Mouse (Mus musculus): ENCODE results near the gene Tmem100.

Gene Tmem100

DNA sequence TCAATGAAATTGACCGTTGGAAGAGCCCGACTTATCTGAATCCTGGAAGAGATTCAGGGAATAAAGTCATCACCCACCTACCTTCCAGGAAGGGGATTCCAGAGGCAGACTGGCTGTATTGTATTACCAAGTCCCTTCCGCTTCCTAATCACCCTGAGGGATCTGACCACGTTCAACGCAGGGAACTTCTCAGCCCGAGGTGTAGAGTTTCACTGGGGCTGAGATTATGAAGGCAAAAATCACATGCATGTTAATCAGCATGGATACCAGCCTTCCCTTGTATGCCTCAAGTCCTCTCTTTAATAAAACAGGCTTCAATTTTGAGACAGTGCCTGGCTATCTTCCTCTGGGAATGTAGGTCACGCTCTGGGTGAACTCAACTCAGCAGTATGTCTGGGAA, 14.9 kb upstream of the Tmem100 start:
- DNase-seq (ENCODE audit: low spot score) = no peak

DNA sequence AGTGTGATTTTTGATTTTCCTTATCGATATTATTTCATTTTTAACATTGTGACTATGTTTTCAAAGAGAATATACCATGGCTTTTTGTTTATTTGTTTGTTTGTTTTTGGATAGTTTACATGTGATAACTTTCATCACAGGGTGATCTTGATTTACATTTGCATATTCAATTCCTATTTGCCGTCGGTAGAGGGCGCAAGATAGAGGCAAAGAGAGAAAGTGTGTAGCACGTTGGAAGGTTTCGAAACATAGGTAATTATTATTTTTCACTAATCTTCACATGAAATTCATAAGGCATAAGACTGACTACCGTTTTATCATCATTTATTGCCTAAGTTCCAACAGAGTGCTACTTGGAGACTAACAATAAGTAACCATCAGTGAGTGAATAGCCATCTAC, 11.0 kb upstream of the Tmem100 start:
- no peak for DNase-seq (ENCODE audit: low spot score)

DNA sequence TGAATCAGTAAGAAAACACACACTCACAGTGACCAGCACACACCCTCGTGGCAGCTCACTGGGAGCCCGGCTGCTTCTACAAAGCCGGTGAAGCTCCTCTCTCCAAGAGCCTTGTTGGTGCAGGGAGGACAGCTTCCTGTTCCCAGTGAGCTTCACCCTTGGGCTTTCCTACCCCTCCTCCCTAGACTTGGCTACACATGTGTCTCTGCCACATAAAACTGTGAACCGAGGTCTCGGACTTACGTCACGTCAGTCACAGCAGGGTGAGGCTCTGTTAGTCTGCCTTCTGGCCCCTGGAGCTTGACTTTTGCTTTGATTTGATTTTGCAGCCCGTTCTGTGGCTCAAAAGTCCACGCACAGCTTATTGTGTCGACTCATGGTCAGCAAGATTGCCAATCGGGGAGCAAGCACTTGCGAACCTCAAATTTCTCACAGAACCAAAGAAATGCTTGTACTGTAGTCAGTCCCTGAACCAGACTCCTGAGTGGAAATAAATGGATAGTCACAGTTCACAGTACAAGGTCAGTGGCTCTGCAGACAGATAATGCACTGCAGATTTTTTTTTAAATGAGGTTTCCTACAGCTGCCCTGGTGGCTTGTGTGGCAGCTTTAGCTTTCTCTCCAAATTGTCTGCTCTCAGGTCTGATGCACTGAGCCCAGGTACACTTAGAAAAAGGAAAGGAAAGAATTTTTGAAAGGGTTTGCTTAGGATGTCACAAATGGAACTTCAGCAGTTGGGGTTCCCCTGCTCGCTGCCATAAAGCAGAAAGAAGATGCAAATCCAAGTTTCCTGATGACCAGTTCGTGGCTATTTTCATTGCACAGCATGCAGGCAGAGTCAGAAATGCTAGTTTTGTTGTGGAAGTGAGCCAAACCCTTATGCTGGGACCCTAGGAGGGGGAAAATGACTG, 4.0 kb upstream of the Tmem100 start:
- no peak for DNase-seq (ENCODE audit: low spot score)

DNA sequence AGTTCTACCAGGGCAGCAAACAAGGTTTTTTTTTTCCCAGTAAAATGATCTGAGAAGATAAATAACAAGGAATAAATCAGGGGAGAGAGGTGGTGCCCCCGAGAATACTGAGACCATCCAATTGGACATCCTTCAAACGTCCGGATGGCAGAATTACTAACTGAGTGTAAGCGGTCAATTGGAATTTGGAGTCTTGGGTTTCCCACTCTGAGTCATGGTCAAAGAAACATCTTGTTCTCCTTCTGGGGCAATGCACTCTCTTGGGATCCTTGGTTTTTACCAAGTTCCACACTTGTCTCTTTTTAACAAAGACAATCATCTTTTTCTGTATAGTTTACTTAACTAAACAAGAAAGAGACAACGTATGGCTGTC, 3.4 kb upstream of the Tmem100 start:
- DNase-seq (ENCODE audit: low spot score) = no peak

DNA sequence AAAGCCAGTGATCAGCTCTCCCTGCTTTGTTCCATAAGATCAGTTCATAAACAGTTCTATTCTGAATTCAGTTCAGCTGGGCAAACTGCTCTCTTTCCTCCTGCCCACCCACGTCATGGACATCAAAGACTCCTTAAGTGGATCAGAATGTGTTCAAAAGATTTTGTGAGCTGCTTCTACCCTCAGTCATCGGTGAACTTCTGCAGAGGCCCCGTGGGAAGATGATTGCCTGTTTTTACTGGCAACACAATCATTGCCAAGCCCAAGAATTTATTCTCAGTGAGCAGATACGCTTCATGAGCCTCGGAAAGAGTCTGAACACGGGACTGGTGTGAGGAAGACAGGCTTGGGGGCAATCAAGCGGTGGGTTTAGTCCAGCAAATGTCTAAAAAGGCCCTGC, 2.9 kb upstream of the Tmem100 start:
- DNase-seq (ENCODE audit: low spot score) = no peak

DNA sequence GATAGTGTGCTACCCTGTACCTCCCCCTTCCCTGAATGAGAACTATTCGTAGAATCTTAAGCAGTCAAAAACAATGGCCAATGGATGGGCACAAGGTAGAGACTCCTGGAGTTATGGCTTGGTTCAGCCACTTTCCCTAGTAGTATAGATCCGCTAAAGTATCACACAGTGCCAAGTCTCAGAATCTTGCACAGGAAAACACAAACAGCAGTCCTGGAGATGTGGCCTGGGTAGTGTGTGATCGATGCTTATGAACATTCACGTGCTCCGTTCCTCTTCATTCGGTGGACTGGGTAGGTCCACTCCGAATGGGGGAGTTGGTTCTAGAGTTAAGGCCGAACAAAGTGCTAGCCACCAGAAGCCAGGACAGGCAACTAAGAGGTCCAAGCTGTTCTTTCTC, 1.4 kb upstream of the Tmem100 start:
- DNase-seq (ENCODE audit: low spot score) = no peak

DNA sequence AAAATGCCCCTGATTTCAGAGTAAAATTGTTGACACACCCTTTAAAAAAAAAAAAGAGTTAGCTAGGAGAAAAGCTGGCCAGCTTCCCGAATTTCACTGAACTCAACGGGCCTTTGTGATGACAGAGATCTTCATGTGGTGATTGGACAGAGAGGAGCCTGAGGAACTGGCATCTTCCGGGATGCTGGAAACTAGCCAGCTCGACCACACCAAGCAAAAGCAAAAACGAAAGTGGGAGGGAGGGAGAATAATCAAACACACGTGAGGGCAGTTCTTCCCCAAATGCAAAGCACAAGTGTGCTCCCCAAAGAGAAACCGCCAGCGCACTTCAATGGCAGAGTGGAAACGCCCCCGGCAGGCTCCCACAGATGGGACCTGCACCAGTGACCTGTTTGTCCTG, 794 bp upstream of the Tmem100 start:
- DNase-seq (ENCODE audit: low spot score) = peak; percentile 19

DNA sequence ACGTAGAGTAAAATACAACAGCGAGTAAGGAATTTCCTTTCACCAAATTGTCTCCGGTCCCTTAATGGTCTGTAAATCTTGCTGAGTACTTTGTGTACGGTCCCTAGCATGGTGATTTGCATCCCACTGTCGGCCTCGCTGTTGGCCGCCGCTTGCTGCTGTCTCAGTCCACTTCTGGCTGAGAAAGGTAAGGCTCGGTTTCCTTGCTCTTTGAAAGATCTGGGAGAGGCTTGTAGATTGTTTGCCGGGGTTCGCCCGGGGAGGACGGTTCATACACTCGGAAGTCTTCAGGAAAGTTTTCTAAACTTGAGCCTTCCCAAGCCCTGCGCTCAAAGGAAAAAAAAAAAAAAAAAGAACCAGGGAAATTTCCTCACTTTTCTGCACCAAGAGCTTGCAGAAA, 409 bp downstream of the Tmem100 start:
- DNase-seq (ENCODE audit: low spot score) = peak; percentile 46

DNA sequence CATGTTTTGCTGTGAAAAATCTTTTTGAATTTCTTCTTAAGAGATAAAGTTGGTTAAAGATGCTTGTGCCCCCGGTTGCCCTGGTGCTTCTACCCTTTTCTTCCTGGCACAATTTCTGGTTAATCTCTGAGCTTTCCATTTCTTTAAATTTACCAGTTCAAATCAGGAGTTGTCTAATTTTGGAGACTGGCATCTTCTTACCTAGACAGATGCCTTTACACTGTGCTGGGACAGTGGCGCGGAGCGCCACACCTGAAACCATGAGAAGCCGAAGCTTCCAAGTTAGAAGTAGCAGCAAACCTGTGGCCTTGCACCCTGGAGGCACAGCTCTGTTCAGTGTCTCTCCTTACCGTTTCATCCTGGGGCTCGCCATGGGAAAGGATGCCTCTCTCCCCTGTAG, 928 bp downstream of the Tmem100 start:
- DNase-seq (ENCODE audit: low spot score) = no peak

DNA sequence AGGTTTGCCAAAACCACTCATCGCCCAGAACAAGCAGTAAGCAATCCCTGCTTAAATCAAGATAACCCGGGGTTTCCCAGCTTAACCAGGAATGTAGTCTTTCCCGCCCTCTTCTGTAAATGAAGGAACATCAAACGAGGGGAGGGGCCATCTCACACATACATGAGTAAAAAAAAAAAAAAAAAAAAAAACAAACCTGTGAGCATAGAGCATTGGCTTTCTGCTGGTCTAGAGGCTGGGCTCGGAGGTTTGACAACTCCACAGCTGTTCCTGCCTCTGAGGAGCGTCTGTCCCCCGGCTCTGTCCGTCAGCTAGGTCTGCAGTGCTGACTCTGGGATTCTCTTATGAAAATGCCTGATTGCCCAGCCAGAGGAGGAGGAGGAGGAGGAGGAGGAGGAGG, 2.7 kb downstream of the Tmem100 start:
- DNase-seq (ENCODE audit: low spot score) = no peak

DNA sequence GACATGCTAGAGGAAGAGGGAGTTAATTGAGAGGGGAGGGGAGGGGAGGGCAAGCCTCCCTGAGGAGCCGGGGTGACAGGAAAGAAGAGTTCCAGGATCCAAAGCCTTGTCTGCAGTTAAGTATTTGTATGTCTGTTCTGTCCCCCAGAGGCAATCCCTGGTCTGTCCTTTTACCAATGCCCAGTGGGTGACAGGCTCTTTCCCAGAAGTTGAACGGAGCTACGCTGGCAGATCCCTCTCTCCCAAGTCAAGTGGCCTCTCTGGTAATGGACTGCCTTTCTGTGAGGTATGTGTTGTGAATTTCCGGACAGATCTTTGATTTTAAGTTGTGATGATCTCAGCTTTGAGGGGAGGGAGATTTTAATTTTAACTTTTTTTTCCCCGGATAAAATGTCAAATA, 3.3 kb downstream of the Tmem100 start:
- no peak for DNase-seq (ENCODE audit: low spot score)

DNA sequence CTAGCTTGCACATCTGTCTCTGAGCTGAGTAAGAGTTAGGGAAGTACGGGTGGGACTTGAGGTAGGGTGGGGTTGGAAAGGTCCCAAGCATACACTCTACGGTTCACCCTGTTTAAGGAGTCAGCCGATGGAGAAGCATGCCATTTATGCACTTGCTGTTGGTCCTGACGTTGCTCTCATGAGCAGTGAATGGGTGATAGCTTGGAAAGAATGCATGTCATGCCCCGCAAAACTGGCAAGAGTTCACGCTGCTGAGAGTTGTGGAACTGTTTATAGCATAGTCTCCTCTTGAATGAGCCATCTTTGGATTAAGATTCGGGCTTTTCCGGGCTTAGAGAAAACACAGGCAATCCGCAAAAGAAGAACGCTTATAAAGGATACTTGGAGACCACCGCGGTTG, 4.5 kb downstream of the Tmem100 start:
- no peak for DNase-seq (ENCODE audit: low spot score)

DNA sequence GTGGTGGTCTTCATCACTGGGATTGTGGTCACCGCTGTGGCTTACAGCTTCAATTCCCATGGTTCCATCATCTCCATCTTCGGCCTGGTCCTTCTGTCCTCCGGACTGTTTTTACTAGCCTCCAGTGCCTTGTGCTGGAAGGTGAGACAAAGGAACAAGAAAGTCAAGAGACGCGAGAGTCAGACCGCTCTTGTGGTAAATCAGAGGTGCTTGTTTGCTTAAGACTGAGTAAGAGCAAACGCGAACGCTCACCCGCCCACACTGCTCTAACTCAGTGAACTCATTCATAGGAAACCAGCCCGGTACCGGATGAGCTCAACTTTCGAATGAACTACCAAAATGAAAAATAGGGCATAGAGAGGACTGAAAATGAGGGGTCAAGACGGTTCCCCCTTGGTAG, 5.4 kb downstream of the Tmem100 start:
- no peak for DNase-seq (ENCODE audit: low spot score)

DNA sequence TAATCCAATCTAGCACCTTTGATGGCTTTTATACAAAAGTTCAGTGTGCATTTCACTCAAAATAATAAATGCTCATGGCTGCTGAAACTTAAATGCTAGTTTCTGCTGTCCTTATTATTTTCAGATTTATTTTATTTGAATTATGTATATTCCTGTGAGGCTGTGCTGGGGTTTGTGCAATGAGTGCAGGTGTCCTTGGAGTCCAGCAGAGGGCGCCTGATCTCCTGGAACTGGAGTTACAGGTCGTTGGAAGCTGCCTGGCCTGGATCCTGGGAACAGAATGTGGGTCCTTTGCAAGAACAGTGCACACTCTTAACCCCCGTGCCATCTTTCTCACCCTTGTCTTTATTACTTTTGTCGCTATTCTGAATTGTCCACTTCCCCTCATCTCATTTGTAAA, 6.3 kb downstream of the Tmem100 start:
- DNase-seq (ENCODE audit: low spot score) = no peak

DNA sequence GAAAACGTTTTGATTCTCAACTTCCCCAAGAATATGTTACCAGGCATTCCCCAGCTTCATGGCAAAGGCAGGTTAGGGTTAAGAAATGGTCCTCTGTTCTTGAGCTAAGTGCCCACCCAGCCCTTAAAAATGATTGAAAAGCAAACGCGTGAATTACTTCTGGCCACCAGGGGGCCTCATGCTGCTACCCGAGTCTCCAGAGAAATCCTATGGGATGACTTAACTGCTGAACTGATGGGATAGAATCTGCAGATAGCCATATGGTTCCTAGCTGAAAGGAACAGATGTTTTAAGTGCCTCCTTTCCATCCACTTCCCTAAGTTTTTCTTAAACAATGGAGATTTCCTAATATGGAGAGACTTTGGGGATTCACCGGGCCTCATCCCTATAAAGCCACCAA, 7.9 kb downstream of the Tmem100 start:
- no peak for DNase-seq (ENCODE audit: low spot score)

DNA sequence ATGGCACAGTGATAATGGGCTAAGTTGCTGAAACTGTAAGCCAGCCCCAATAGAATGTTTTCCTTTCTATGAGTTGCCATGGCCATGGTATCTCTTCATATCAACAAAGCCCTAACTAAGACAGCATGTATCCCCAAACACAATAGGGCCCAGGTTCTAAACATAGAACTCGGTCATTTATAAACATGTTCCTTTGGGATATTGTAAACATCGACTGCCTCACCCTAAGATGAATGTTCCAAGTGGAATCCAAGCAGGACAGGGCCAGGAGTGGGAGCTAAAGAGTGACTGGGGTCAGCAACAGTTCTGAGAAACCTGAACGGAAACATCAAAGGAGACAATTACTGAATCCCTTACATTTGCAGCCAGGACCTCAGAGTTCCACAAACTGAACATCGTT, 14.3 kb downstream of the Tmem100 start:
- no peak for DNase-seq (ENCODE audit: low spot score)

DNA sequence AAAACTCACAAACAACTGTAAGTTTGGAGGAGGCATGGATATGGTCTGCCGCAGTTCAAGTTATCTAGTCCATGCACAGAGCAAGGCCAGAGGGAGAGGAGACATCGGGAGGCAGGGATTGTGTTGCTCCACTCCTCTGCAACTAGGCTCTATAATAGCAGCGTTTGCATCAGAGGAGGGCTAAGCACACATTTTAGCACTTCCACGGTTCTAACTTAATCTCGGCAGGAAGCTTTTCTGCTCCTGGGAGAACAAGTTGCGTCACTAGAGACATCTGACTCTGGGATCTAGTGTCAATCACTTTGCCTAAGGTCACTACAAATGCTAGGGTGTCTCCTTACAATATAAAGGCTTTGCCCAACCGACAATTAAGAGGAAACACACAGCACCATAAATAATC, 16.1 kb downstream of the Tmem100 start:
- no peak for DNase-seq (ENCODE audit: low spot score)

DNA sequence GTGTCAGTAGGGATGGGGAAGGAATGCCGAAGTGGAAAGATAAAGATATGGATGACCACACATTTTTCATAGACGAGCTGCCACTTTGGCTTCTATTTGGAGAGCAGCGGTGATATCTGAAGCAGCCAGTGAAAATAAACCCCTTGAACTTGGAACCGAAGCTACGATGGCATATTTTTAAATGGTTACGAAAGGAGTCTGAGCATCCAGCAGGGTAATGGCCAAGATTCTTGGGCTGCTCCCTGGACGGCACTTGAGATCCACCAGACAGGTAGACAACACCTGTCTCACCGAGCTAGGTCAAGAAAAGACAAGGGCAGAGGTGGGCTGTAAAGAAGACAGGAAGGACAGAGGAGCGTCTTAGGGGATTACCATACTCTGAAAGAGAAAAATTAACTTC, 17.1 kb downstream of the Tmem100 start:
- DNase-seq (ENCODE audit: low spot score) = no peak

DNA sequence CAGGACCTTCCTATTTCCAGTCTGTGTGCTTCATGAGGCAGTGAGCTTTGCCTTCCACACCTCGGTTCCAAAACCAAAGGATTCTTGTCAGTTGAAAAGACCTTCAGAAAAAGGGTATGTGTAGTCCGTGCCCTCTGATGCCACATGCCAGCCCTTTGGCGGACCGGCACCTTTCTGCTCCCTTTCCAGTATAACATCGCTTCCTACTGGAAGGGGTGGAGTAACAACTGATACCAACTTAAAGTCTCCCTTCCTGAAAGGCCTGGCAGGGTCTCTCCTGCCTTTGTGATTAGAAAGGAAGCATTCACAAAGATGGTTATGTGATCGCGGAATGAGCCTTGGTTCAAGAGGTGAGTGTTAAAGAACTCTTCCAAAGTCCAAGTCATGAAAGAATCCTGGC, 19.9 kb downstream of the Tmem100 start:
- DNase-seq (ENCODE audit: low spot score) = no peak

DNA sequence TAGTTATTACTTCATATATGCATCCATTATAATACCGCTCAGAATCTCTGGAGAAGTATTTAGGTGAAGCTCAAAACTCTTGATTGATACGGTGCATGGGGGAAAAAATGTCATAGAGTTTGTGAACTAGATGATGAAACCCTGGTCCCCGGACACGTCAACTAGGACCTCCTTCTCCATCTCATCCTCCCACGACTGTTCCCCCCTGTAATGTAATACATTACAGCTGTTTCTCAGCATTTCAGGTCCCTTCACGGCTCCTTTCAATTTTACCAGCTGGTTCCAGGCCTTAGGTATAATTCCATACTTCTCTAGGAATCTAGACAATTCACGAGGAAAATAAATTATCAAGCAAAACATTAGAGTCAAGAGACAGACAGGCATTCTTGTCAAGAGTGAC, 22.6 kb downstream of the Tmem100 start:
- no peak for DNase-seq (ENCODE audit: low spot score)

DNA sequence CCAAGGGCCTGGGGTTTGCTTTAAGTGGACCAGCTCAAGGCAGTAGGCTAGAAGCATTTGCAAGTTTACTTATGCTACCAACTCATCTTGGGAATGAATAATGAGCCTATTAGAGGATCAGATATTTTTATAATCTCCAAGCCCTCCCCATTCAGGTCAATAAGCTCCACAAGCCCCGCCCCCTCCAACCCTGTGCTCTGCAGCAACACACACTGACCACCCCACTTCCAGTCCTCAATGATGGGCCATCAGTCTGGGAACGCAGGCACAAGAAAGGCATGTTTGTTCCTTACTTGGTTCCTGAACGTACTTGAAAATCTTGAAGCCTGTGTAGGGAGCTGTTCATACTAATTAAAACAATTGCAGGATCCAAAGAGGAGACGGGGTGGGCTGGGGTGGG, 23.7 kb downstream of the Tmem100 start:
- no peak for DNase-seq (ENCODE audit: low spot score)

DNA sequence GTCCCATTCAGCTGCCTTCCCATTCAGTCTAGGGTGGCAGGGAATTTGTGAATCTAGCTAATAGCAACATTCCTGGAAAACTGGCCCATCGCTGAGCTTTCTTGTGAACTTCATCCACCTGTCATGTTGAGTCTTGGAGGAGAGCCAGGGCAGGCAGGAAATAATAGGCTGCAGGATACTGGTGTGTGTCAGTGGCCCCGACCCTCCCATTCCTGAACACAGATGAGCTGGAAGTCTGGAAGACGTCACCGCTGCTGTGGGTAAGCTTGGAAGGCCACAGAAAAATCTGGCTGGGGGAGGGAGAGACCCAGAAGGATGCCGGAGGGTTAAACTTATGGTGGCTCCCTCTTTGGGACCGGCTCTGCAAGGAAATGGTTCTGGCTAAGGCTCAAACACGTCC, 24.3 kb downstream of the Tmem100 start:
- DNase-seq (ENCODE audit: low spot score) = no peak

DNA sequence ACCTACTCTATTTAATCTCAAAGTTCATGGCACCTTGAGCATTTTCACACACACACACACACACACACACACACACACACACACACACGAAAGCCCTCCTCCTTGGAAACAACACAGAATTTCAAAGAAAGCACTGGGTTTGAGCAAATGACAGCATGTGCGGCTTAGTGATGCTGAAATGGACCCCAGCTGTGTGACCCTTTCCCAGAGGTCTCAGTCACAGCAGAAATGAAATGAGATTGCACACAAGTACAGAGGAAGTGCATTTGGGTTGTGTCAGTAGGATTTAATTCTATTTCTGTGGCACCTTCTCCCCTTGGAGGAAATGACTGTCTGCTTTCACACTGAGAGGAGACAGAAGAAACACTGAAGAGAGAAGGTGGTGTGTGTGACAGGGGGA, 26.9 kb downstream of the Tmem100 start:
- DNase-seq (ENCODE audit: low spot score) = no peak

DNA sequence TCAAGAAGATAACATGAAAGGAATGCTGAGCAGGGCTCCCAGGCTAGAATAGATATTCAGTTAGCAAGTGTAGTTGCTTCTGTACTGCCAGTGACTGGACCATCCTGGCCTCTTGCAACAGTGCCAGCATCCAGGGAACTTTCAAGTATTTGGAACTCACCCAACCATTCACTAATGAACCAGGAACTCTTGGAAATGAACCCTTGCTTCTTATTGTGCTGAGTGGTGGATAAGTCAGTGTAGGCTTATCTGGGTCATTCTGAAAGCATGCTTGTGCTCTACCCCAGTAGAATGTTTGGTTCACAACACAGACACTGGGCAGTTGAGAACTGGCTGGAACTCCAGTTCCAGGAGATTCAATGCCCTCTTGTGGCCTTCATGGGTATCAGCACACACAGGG, 29.1 kb downstream of the Tmem100 start:
- DNase-seq (ENCODE audit: low spot score) = no peak

Data from testis, postnatal 14 days (tissue).